Mouse (Mus musculus): Measurements from ENCODE around the gene Ssbp2.

Ssbp2 gene

GRCm38 (mm10) chr13:91526058-91526457 is 66.0 kb downstream of the Ssbp2 start:
- DNase-seq (ENCODE audit: low spot score in 2 of 2): no peak

GRCm38 (mm10) chr13:91529821-91530220 is 69.7 kb downstream of the Ssbp2 start:
- DNase-seq (ENCODE audit: low spot score in 2 of 2): no peak

GRCm38 (mm10) chr13:91536711-91537110 is 76.6 kb downstream of the Ssbp2 start:
- no peak for DNase-seq (ENCODE audit: low spot score in 2 of 2)

GRCm38 (mm10) chr13:91540145-91541068 is 80.3 kb downstream of the Ssbp2 start:
- DNase-seq (ENCODE audit: low spot score in 2 of 2): no peak

GRCm38 (mm10) chr13:91541069-91541429 is 81.0 kb downstream of the Ssbp2 start:
- DNase-seq (ENCODE audit: low spot score in 2 of 2): no peak

- DNase-seq (ENCODE audit: low spot score in 2 of 2): no peak
Measured at GRCm38 (mm10) chr13:91543555-91543954, 83.5 kb downstream of the Ssbp2 start.

- no peak for DNase-seq (ENCODE audit: low spot score in 2 of 2)
Measured at GRCm38 (mm10) chr13:91564047-91564446, 104.0 kb downstream of the Ssbp2 start.

GRCm38 (mm10) chr13:91564755-91565154 is 104.7 kb downstream of the Ssbp2 start:
- no peak for DNase-seq (ENCODE audit: low spot score in 2 of 2)

- DNase-seq (ENCODE audit: low spot score in 2 of 2): no peak
Measured at GRCm38 (mm10) chr13:91581504-91581903, 121.4 kb downstream of the Ssbp2 start.

GRCm38 (mm10) chr13:91582212-91582611 is 122.1 kb downstream of the Ssbp2 start:
- no peak for DNase-seq (ENCODE audit: low spot score in 2 of 2)

GRCm38 (mm10) chr13:91586368-91586767 is 126.3 kb downstream of the Ssbp2 start:
- DNase-seq (ENCODE audit: low spot score in 2 of 2): no peak

- DNase-seq (ENCODE audit: low spot score in 2 of 2): no peak
Measured at GRCm38 (mm10) chr13:91588475-91588874, 128.4 kb downstream of the Ssbp2 start.

- no peak for DNase-seq (ENCODE audit: low spot score in 2 of 2)
Measured at GRCm38 (mm10) chr13:91591863-91592262, 131.8 kb downstream of the Ssbp2 start.

- no peak for DNase-seq (ENCODE audit: low spot score in 2 of 2)
Measured at GRCm38 (mm10) chr13:91595284-91595683, 135.2 kb downstream of the Ssbp2 start.

GRCm38 (mm10) chr13:91599594-91599993 is 139.5 kb downstream of the Ssbp2 start:
- DNase-seq (ENCODE audit: low spot score in 2 of 2): no peak

GRCm38 (mm10) chr13:91605043-91605840 is 145.2 kb downstream of the Ssbp2 start:
- DNase-seq (ENCODE audit: low spot score in 2 of 2): no peak

- DNase-seq (ENCODE audit: low spot score in 2 of 2): no peak
Measured at GRCm38 (mm10) chr13:91610601-91611000, 150.5 kb downstream of the Ssbp2 start.

- no peak for DNase-seq (ENCODE audit: low spot score in 2 of 2)
Measured at GRCm38 (mm10) chr13:91611909-91612308, 151.8 kb downstream of the Ssbp2 start.

GRCm38 (mm10) chr13:91612578-91612977 is 152.5 kb downstream of the Ssbp2 start:
- no peak for DNase-seq (ENCODE audit: low spot score in 2 of 2)

GRCm38 (mm10) chr13:91616050-91616449 is 156.0 kb downstream of the Ssbp2 start:
- no peak for DNase-seq (ENCODE audit: low spot score in 2 of 2)

GRCm38 (mm10) chr13:91616876-91617275 is 156.8 kb downstream of the Ssbp2 start:
- no peak for DNase-seq (ENCODE audit: low spot score in 2 of 2)

- no peak for DNase-seq (ENCODE audit: low spot score in 2 of 2)
Measured at GRCm38 (mm10) chr13:91619431-91619830, 159.3 kb downstream of the Ssbp2 start.

GRCm38 (mm10) chr13:91620541-91620940 is 160.5 kb downstream of the Ssbp2 start:
- no peak for DNase-seq (ENCODE audit: low spot score in 2 of 2)

All from cerebellum, postnatal 4 days (tissue).